Mouse (Mus musculus) spleen, postnatal 36 days (tissue): ENCODE measurements at regions not wholly inside any gene's neighbourhood (a gene's known extent, or its start where the extent isn't known, plus 50 kb on each side); places are given as distances from the start of the nearest gene placed in this dataset.

ENCODE experiments used
- DNase-seq, 2 experiments: peaks; one replicate each; pipeline ENCODE4 v3.0.0; 2022; ENCODE audit warnings: low spot score in 2 of 2, mixed read lengths in 1 of 2

GRCm38 (mm10) chr15:56425986-56426385 is 1051.4 kb downstream of the Slc22a22 start:
- DNase-seq = no peak

- no peak for DNase-seq
These were observed 1056.7 kb downstream of the Slc22a22 start for GRCm38 (mm10) chr15:56420681-56421080.

- DNase-seq = no peak
These were observed 1085.4 kb downstream of the Slc22a22 start for GRCm38 (mm10) chr15:56391982-56392381.

GRCm38 (mm10) chr15:56378511-56378910 is 1098.9 kb downstream of the Slc22a22 start:
- DNase-seq = no peak

GRCm38 (mm10) chr15:56350903-56351302 is 1126.5 kb downstream of the Slc22a22 start:
- no peak for DNase-seq

- no peak for DNase-seq
These were observed 1131.3 kb downstream of the Slc22a22 start for GRCm38 (mm10) chr15:56346111-56346510.

- DNase-seq = no peak
These were observed 1132.5 kb downstream of the Slc22a22 start for GRCm38 (mm10) chr15:56344973-56345372.

GRCm38 (mm10) chr15:56344304-56344932 is 1133.0 kb downstream of the Slc22a22 start:
- DNase-seq = no peak

GRCm38 (mm10) chr15:56337879-56338278 is 1139.5 kb downstream of the Slc22a22 start:
- DNase-seq = no peak

GRCm38 (mm10) chr15:56336449-56336848 is 1141.0 kb downstream of the Slc22a22 start:
- DNase-seq = peak in 1 of 2 experiments; percentile 2

GRCm38 (mm10) chr15:56335011-56335410 is 1142.4 kb downstream of the Slc22a22 start:
- no peak for DNase-seq

GRCm38 (mm10) chr15:56320501-56320900 is 1156.9 kb downstream of the Slc22a22 start:
- DNase-seq = no peak

GRCm38 (mm10) chr15:56294910-56295438 is 1182.5 kb downstream of the Slc22a22 start:
- no peak for DNase-seq

GRCm38 (mm10) chr15:56278622-56279301 is 1198.7 kb downstream of the Slc22a22 start:
- DNase-seq = peak in 1 of 2 experiments; percentile 1

GRCm38 (mm10) chr15:56278006-56278405 is 1199.4 kb downstream of the Slc22a22 start:
- DNase-seq = no peak

GRCm38 (mm10) chr15:56248731-56249130 is 1228.7 kb downstream of the Slc22a22 start:
- DNase-seq = no peak

GRCm38 (mm10) chr15:56244004-56244735 is 1233.3 kb downstream of the Slc22a22 start:
- no peak for DNase-seq

GRCm38 (mm10) chr15:56202552-56202951 is 1274.9 kb downstream of the Slc22a22 start:
- no peak for DNase-seq

- DNase-seq = no peak
These were observed 1278.1 kb downstream of the Slc22a22 start for GRCm38 (mm10) chr15:56199336-56199735.

GRCm38 (mm10) chr15:56197425-56198201 is 1279.8 kb downstream of the Slc22a22 start:
- DNase-seq = no peak

- no peak for DNase-seq
These were observed 1311.2 kb downstream of the Slc22a22 start for GRCm38 (mm10) chr15:56166236-56166635.

- DNase-seq = no peak
These were observed 1318.7 kb downstream of the Slc22a22 start for GRCm38 (mm10) chr15:56158726-56159125.
